Mouse (Mus musculus): ENCODE data around the gene Cdc37l1. TPM values are rescaled to one million over a fixed set of nuclear protein-coding genes. Genes with fewer than 3 reads are reported as not detected.
A peak's percentile ranks its signal among the peaks of the same experiment; 100 is the strongest.

The Cdc37l1 gene
- 47.4 and 50.7 TPM in 2 replicates for polyA plus RNA-seq (2015; fragmentation: Nextera tagmentation; extraction: Ambion mirVana)

DNA sequence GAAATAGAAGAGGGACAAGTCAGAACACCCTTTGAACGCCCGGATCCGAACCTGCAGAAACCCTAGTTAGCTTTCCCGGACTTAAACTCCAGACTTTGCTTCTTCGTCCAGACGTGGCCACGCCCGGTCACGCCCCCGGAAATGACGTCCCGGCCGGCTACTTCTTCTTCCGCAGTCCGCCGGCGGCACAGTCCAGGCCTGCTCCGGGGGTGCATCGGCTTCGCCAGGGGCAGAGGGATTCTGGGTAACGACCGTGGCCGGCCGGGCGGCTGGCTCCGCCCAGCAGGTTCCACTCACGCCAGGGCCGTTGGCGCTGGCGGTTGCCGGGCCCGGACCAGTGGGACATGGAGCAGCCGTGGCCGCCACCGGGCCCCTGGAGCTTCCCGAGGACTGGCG, at the start of gene Cdc37l1:
TSS of gene Cdc37l1 (plus strand) at position 159 of the 396 bp plus-strand sequence.
- peak within 1 kb of the TSS; percentile 81 for H3K27ac ChIP-seq
- H3K9me3 ChIP-seq (replicated peaks) = no peaks in the 10 kb centered on the region
- peak within 1 kb of the TSS; percentile 92 for H3K9ac ChIP-seq
- peaks cover 25% of the 10 kb centered on the region for H3K4me1 ChIP-seq
- no peaks in the 10 kb centered on the region for H3K27me3 ChIP-seq
- WGBS = under 1% methylated on average over 37 of the region's 37 CpGs
- H3K4me2 ChIP-seq = peak within 1 kb of the TSS; percentile 81
- peak; percentile 98 for ATAC-seq
- peak within 1 kb of the TSS; percentile 91 for H3K4me3 ChIP-seq
- peaks cover 18% of the 10 kb centered on the region for H3K36me3 ChIP-seq (ENCODE audit: poor library complexity, severe bottlenecking)

DNA sequence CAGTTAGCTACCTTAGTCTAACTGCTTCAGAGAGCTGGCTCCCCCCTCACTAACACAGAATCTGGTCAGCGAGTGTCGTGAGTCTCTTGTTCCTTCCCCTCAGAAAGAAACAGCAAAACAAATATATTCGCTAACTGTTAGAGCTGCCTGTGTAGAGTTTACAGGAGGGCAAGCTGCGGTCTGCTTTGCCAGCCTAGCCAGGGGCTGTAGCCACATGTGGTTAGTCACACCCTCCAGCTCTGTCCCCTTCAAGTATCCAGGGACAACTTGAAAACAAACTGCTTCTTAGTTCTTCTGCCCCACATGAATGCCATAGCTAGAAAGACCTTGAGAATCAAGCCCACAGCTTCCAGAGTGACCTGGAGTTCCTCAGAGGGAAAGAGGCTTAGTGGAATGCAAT, 48.9 kb upstream of the Cdc37l1 start:
- 77% methylated on average over 4 of the region's 4 CpGs for WGBS
- no peak overlapping the region for H3K4me3 ChIP-seq
- no peaks in the 10 kb centered on the region for H3K36me3 ChIP-seq (ENCODE audit: poor library complexity, severe bottlenecking)
- H3K27ac ChIP-seq = no peak overlapping the region
- H3K9ac ChIP-seq = no peak overlapping the region
- H3K4me1 ChIP-seq = no peaks in the 10 kb centered on the region
- ATAC-seq = no peak
- no peaks in the 10 kb centered on the region for H3K9me3 ChIP-seq (replicated peaks)
- H3K27me3 ChIP-seq = no peaks in the 10 kb centered on the region
- no peak overlapping the region for H3K4me2 ChIP-seq

DNA sequence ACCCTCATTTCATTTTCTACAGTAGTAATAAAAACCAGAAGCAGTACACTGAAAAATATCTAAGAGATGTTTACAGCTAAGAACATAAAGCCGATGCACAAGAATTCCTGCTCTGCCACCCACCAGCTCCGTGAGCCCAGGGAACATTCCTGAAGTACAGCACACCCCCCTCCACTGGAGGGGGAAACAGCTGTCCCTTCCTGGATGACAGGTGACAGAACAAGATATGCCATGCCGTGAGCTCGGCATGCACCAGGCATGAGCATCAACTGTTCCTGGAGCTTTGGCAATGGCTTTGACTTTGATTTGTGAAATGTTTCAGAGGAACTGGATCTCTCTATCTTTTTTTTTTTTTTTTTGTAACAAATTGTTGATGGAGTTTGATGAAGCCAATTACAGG, 43.4 kb upstream of the Cdc37l1 start:
- no peak overlapping the region for H3K27ac ChIP-seq

DNA sequence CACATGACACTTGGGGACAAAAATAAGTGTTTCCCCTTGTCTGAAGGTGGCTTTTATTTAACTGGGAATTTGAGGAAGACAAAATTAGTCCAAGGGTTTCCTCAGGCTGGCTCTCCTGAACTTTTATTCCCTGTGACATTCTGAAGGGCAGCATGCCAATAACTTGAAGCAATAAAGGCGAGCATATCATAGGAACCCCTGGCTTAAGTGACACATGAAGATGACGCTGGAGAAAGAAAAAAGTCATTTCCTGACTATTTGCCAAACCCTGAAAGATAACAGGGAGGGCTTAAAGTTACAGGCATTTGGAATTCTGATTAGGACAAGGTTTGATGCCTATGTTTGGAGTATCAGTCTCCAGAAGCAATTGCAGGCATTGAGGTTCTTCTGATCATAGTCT, 42.8 kb upstream of the Cdc37l1 start:
- Histone ChIP-seq H3K36me3 (ENCODE audit: poor library complexity, severe bottlenecking) (no peaks in the 10 kb centered on the region), H3K27ac (no peak overlapping the region), H3K4me2 (no peak overlapping the region), H3K9ac (no peak overlapping the region), H3K4me1 (no peaks in the 10 kb centered on the region), H3K4me3 (no peak overlapping the region), H3K27me3 (no peaks in the 10 kb centered on the region), H3K9me3 (replicated peaks) (no peaks in the 10 kb centered on the region)
- ATAC-seq = no peak
- 82% methylated on average over 2 of the region's 2 CpGs for WGBS

More for the DNA sequence above, 43.4 kb upstream of the Cdc37l1 start:
- no peak overlapping the region for H3K4me2 ChIP-seq
- WGBS = 78% methylated on average over 4 of the region's 4 CpGs
- H3K27me3 ChIP-seq = no peaks in the 10 kb centered on the region
- H3K4me3 ChIP-seq = no peak overlapping the region
- H3K36me3 ChIP-seq (ENCODE audit: poor library complexity, severe bottlenecking) = no peaks in the 10 kb centered on the region
- no peak overlapping the region for H3K9ac ChIP-seq
- no peaks in the 10 kb centered on the region for H3K4me1 ChIP-seq
- no peaks in the 10 kb centered on the region for H3K9me3 ChIP-seq (replicated peaks)
- no peak for ATAC-seq

DNA sequence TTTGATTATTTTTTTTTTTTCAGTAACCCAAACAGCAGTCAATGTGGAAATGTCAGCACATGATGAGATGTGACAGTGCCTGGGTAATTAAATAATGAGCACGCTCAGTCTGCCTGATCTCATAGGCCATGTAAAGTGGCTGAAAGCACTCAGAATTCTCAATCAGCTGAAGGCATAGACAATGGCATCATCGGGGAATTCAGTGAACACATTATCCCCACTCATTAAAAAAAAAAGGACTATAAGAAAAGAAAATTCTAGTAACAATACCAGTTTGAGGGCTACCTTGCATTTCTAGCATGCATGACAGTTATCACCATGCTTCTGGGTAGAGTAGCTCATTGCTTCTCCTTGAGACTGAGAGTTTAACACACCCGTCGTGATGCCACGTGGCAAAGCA, 38.9 kb upstream of the Cdc37l1 start:
- Histone ChIP-seq H3K9ac (no peak overlapping the region), H3K4me1 (no peaks in the 10 kb centered on the region), H3K27me3 (no peaks in the 10 kb centered on the region), H3K27ac (no peak overlapping the region), H3K9me3 (replicated peaks) (no peaks in the 10 kb centered on the region), H3K4me2 (no peak overlapping the region), H3K4me3 (no peak overlapping the region), H3K36me3 (ENCODE audit: poor library complexity, severe bottlenecking) (no peaks in the 10 kb centered on the region)
- WGBS = 52% methylated on average over 5 of the region's 5 CpGs
- no peak for ATAC-seq

DNA sequence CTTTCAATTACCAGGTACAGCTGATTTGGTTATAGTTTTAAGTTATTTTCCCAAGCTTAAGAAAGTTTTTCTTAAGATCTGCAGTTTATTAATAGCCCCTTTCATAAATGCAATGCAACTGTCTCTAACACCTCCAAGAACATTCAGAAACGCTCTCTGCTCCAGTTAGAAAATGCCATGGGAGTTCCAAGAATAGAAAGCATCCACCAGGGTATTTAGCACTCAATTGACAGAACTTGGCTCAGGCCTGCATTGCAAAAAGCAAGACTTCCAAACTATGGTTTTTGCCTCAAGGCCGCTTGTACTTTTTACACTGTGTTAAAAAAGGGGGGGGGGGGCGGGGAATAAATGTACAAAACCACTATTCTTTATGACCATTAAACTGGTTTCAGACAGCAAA, 27.0 kb upstream of the Cdc37l1 start:
- ATAC-seq = no peak
- no peaks in the 10 kb centered on the region for H3K36me3 ChIP-seq (ENCODE audit: poor library complexity, severe bottlenecking)
- H3K4me3 ChIP-seq = peak overlapping the region; percentile 86
- 55% methylated on average over 3 of the region's 3 CpGs for WGBS
- peaks cover 21% of the 10 kb centered on the region for H3K4me1 ChIP-seq
- H3K9me3 ChIP-seq (replicated peaks) = no peaks in the 10 kb centered on the region
- no peaks in the 10 kb centered on the region for H3K27me3 ChIP-seq
- peak overlapping the region; percentile 90 for H3K4me2 ChIP-seq
- no peak overlapping the region for H3K9ac ChIP-seq
- H3K27ac ChIP-seq = no peak overlapping the region

DNA sequence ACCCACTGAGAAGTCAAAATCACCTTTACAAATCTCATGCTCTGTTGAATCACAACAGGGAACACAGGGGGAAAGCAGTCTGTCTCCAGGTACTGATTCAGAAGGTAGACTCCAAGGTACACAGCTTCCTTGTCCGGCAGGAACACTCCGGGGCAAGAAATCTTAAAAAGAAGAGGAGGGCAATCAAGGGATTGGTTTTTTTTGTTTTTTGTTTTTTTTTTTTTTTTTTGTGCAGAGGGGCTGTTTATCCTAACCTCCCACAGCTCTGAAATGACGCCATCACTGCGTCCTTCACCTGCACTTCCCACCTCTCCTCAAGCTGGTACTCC, 26.7 kb upstream of the Cdc37l1 start:
- Histone ChIP-seq H3K4me2 (peak overlapping the region; percentile 90), H3K27me3 (no peaks in the 10 kb centered on the region), H3K36me3 (ENCODE audit: poor library complexity, severe bottlenecking) (no peaks in the 10 kb centered on the region), H3K4me3 (peak overlapping the region; percentile 86), H3K4me1 (peaks cover 21% of the 10 kb centered on the region), H3K27ac (no peak overlapping the region), H3K9me3 (replicated peaks) (no peaks in the 10 kb centered on the region), H3K9ac (peak overlapping the region; percentile 91)
- no peak for ATAC-seq
- WGBS = 0% methylated on average over 4 of the region's 4 CpGs

DNA sequence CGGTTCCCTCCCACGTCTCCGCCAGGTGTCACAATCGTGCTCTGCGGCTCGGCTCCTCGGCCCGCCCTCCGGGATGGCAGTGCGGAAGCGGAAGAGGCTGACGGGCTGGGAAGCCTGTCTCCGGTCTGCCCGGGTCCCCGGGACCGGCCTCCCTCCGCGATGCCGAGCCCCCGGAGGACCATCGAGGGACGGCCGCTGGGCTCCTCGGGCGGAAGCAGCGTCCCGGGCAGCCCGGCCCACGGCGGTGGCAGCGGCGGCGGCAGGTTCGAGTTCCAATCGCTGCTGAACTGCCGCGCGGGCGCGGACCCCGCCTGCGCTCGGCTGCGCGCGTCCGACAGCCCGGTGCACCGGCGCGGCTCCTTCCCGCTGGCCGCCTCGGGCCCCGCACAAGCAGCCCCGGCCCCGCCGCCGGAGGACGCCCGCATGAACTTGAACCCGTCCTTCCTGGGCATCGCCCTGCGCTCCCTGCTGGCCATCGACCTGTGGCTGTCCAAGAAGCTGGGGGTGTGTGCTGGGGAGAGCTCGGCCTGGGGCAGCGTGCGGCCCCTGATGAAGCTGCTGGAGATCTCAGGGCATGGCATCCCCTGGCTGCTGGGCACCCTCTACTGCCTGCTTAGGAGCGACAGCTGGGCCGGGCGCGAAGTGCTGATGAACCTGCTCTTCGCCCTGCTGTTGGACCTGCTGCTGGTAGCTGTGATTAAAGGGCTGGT, 26.2 kb upstream of the Cdc37l1 start, which contains the start of gene Plpp6:
TSS of gene Plpp6 (plus strand) at position 112 of the 710 bp plus-strand sequence.
- peak within 1 kb of the TSS; percentile 90 for H3K4me2 ChIP-seq
- no peaks in the 10 kb centered on the region for H3K27me3 ChIP-seq
- H3K9me3 ChIP-seq (replicated peaks) = no peaks in the 10 kb centered on the region
- ATAC-seq = peak; percentile 92
- H3K4me1 ChIP-seq = peaks cover 21% of the 10 kb centered on the region
- peak within 1 kb of the TSS; percentile 91 for H3K9ac ChIP-seq
- peak within 1 kb of the TSS; percentile 86 for H3K4me3 ChIP-seq
- WGBS = under 1% methylated on average over 72 of the region's 73 CpGs
- H3K27ac ChIP-seq = peak within 1 kb of the TSS; percentile 75
- no peaks in the 10 kb centered on the region for H3K36me3 ChIP-seq (ENCODE audit: poor library complexity, severe bottlenecking)

DNA sequence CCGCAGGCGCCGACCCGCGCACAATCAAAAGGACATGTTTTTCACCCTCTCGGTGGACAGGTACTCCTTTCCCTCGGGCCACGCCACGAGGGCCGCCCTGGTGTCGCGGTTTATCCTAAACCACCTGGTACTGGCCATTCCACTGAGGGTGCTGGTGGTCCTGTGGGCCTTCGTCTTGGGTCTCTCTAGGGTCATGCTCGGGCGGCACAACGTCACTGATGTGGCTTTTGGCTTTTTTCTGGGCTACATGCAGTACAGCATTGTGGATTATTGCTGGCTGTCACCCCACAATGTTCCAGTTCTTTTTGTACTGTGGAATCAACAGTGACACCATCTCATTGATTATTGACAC, 25.6 kb upstream of the Cdc37l1 start:
- WGBS = 4% methylated on average over 16 of the region's 16 CpGs
- peak overlapping the region; percentile 90 for H3K4me2 ChIP-seq

DNA sequence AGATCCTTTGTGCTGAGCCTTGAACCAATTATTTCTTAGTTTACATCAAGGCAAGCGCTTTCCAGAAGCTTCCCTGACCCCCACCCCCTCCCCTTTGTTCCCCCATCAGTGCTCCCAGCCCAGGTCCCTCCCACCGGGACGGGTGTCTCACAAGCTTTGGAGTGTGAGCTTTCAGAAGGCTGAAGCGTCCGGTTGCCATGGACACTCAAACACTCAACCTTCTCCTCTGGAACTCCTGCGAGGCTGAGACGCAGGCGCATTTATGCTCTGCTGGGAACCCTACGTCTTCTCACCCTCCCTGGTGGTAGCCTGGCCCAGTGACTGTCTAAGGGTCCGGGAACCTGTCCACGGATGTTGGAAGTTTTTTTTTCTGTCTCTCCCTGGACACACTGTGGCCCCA, 22.5 kb upstream of the Cdc37l1 start, which contains the start of gene 4430402I18Rik:
TSS of gene 4430402I18Rik (minus strand) at position 149 of the 400 bp plus-strand sequence.
- no peaks in the 10 kb centered on the region for H3K27me3 ChIP-seq
- ATAC-seq = peak; percentile 57; the same call in 1 of the 2 replicates
- no peaks in the 10 kb centered on the region for H3K36me3 ChIP-seq (ENCODE audit: poor library complexity, severe bottlenecking)
- no peak within 1 kb of the TSS for H3K4me3 ChIP-seq
- H3K27ac ChIP-seq = no peak within 1 kb of the TSS
- WGBS = under 1% methylated on average over 11 of the region's 11 CpGs
- peak within 1 kb of the TSS; percentile 21; the same call in 1 of the 2 replicates for H3K9ac ChIP-seq
- no peaks in the 10 kb centered on the region for H3K9me3 ChIP-seq (replicated peaks)
- peak within 1 kb of the TSS; percentile 44 for H3K4me2 ChIP-seq
- peaks cover 21% of the 10 kb centered on the region for H3K4me1 ChIP-seq

More for the DNA sequence above, 25.6 kb upstream of the Cdc37l1 start:
- peaks cover 21% of the 10 kb centered on the region for H3K4me1 ChIP-seq
- H3K27me3 ChIP-seq = no peaks in the 10 kb centered on the region
- peak; percentile 41; the same call in 1 of the 2 replicates for ATAC-seq
- H3K9me3 ChIP-seq (replicated peaks) = no peaks in the 10 kb centered on the region
- H3K36me3 ChIP-seq (ENCODE audit: poor library complexity, severe bottlenecking) = no peaks in the 10 kb centered on the region
- H3K9ac ChIP-seq = peak overlapping the region; percentile 91
- peak overlapping the region; percentile 86 for H3K4me3 ChIP-seq
- peak overlapping the region; percentile 75; the same call in 1 of the 2 replicates for H3K27ac ChIP-seq

DNA sequence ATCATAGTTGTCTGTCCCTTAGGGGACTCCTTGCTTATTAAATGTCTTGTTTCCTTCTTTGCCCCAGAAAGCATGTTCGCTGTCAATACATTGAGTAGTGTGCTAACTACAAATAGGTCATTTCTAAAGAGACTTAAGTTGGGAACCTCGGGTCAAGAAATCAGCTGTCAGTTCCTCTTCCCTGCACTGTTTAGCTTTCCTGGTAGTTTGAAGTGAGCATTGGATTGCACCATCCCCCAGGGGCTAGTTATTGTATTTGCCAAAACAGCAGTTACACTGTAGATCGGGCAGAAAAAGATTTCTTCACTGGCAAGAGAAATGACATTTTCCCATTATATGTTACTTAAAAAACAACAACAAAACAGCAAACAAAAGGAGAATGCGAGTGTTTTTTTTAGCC, 22.0 kb upstream of the Cdc37l1 start:
- Histone ChIP-seq H3K9me3 (replicated peaks) (no peaks in the 10 kb centered on the region), H3K36me3 (ENCODE audit: poor library complexity, severe bottlenecking) (no peaks in the 10 kb centered on the region), H3K27ac (no peak overlapping the region), H3K27me3 (no peaks in the 10 kb centered on the region), H3K4me1 (peaks cover 21% of the 10 kb centered on the region), H3K4me3 (no peak overlapping the region), H3K4me2 (no peak overlapping the region), H3K9ac (no peak overlapping the region)
- 75% methylated on average over 4 of the region's 4 CpGs for WGBS
- no peak for ATAC-seq

DNA sequence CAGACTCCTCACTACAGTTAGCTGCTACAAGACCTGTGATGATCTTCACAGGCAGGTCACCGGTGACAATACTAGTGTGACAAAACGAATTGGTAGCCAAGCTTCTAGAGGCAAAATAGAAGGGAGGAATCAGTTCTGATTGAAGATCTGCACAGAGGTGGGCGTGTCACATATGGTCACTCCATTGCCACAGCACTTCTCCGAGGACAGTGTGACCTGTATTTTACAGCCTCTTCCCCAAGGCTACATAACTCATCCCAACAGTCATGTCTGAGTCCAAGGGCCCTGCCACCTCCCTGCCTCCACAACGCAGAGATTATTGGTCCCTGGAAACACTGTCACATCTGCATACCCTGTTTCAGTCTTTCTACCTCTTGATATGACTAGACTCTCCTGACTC, 20.9 kb upstream of the Cdc37l1 start:
- Histone ChIP-seq H3K4me2 (no peak overlapping the region), H3K27me3 (no peaks in the 10 kb centered on the region), H3K4me3 (no peak overlapping the region), H3K36me3 (ENCODE audit: poor library complexity, severe bottlenecking) (no peaks in the 10 kb centered on the region), H3K9ac (no peak overlapping the region), H3K9me3 (replicated peaks) (no peaks in the 10 kb centered on the region), H3K27ac (no peak overlapping the region), H3K4me1 (peaks cover 21% of the 10 kb centered on the region)
- ATAC-seq = no peak
- WGBS = 88% methylated on average over 5 of the region's 5 CpGs

DNA sequence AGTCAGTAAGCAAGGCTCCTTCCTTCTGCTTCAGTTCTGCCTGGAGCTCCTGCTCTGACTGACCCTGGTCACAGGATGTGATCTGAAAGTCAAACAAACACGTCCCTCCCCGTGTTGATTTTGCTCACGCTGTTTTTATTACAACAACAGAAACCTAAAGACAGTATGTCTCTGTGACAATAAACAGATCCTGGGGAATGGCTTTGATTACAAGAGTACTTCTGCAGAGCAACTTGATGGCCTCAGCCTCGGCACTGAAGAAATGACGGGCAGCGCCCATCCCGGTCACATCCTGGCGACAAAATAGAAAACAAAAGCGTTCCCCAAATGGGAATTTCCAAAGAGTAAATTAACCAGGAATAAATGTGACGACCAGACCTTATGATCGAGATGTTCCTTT, 19.9 kb upstream of the Cdc37l1 start:
- Histone ChIP-seq H3K4me2 (no peak overlapping the region), H3K9me3 (replicated peaks) (no peaks in the 10 kb centered on the region), H3K9ac (no peak overlapping the region), H3K27ac (no peak overlapping the region), H3K27me3 (peaks cover 3% of the 10 kb centered on the region; the same call in 1 of the 2 replicates), H3K36me3 (ENCODE audit: poor library complexity, severe bottlenecking) (no peaks in the 10 kb centered on the region), H3K4me1 (peaks cover 13% of the 10 kb centered on the region), H3K4me3 (no peak overlapping the region)
- no peak for ATAC-seq
- 88% methylated on average over 11 of the region's 11 CpGs for WGBS
